Mouse (Mus musculus) stomach, postnatal 0 days (tissue): ENCODE results near the gene 4833427G06Rik.

Source experiments
- CTCF ChIP-seq: IDR thresholded peaks from 2 replicates; pipeline ENCODE4 v1.5.1; 2016; ENCODE audit warnings: antibody characterized with exemption, low read depth, mild to moderate bottlenecking, moderate library complexity
- EP300 ChIP-seq: optimal IDR thresholded peaks from 2 replicates; pipeline ENCODE3; 2016; ENCODE audit warnings: antibody characterized with exemption

- no peak for TF ChIP-seq CTCF
- TF ChIP-seq EP300 = no peak
These were observed 45.4 kb upstream of the 4833427G06Rik start for GRCm38 (mm10) chr9:51147294-51147693.
